8 mouse cellular contexts compared by ENCODE assay signal in genomic region chr4:155734350-155734941, GRCm38 (mm10). TPM values are rescaled to one million over a fixed set of nuclear protein-coding genes. Genes with fewer than 3 reads are reported as not detected.
DNase-seq lines count a peak whose midpoint lies in the region; ATAC-seq lines count a peak whose summit lies in the region.

TSS of gene Tmem240 (plus strand) at chr4:155734800.

- DNase-seq in ZHBTc4 (ENCODE audit: low read depth, low spot score) = peak; percentile 96
- peak; percentile 77 to 82 for DNase-seq in gastrocnemius, adult 8-10 months (ENCODE audit: low spot score in 2 of 2)
- DNase-seq in induced T-regulatory cell, adult 2 months (ENCODE audit: low read depth) = peak; percentile 89
- DNase-seq in left cerebral cortex, adult 9 months (ENCODE audit: low spot score in 2 of 2) = peak; percentile 81 to 89
- DNase-seq in right cerebral cortex, postnatal 14 days = peak; percentile 87
- DNase-seq in urinary bladder, postnatal 36 days (ENCODE audit: low spot score in 2 of 2) = peak; percentile 84 to 88

- peak; percentile 89 for ATAC-seq in common myeloid progenitor, adult 5-6 weeks (replicated peaks; ENCODE audit: low read depth, poor library complexity, severe bottlenecking)
- peak; percentile 87 for ATAC-seq in megakaryocyte progenitor cell, adult 5-6 weeks (replicated peaks; ENCODE audit: poor library complexity)

RNA-seq across cellular contexts. Expression of gene Tmem240, which starts in this region (rescaled TPM):
- total RNA-seq in common myeloid progenitor, adult 5-6 weeks (2017) = 0.29 TPM in 1 of 2 replicates, not detected in the other
- under 1 TPM; 0.19 to 0.62 (median 0.37) TPM for total RNA-seq in gastrocnemius, adult 8-10 months (2022)
- total RNA-seq in megakaryocyte progenitor cell, adult 5-6 weeks (2015) = 0.37 and 0.44 TPM in 2 replicates
- 0.04 and 0.57 TPM in 2 replicates for total RNA-seq in megakaryocyte progenitor cell, adult 5-6 weeks (2017)

Comparison
In these comparisons a context has a peak if more than half of its experiments do, and no peak if none do; other contexts are left out.
1. Peak in every context shown above with its lines: DNase-seq and ATAC-seq.
2. Peak in ATAC-seq in common myeloid progenitor, adult 5-6 weeks; RNA of the gene not detected or under 1 TPM.
3. Peak in DNase-seq in gastrocnemius, adult 8-10 months; RNA of the gene not detected or under 1 TPM.
4. Peak in ATAC-seq in megakaryocyte progenitor cell, adult 5-6 weeks; RNA of the gene not detected or under 1 TPM.